Mouse (Mus musculus) c-Kit-positive CD71-positive TER-119-negative erythroid progenitor cells, embryonic 14.5 days (primary cell): ENCODE results near the gene Fancg.

Experiments
- DNase-seq: peaks from one replicate; pipeline ENCODE4 v3.0.0-alpha.2; 2013; ENCODE audit warnings: low read depth

Fancg gene

GRCm38 (mm10) chr4:43033481-43033880 is 23.2 kb upstream of the Fancg start:
- DNase-seq = no peak

- DNase-seq = no peak
These were observed 22.2 kb upstream of the Fancg start for GRCm38 (mm10) chr4:43032501-43032900.

GRCm38 (mm10) chr4:43031237-43031995 is 21.1 kb upstream of the Fancg start, which contains the start of gene Stoml2:
Gene Stoml2 (minus strand): TSS chr4:43031710.
- peak; percentile 90 for DNase-seq

- no peak for DNase-seq
These were observed 20.5 kb upstream of the Fancg start for GRCm38 (mm10) chr4:43030780-43031230.

- DNase-seq = no peak
These were observed 20.0 kb upstream of the Fancg start for GRCm38 (mm10) chr4:43030352-43030751.

GRCm38 (mm10) chr4:43029749-43030148 is 19.4 kb upstream of the Fancg start:
- no peak for DNase-seq

- no peak for DNase-seq
These were observed 18.8 kb upstream of the Fancg start for GRCm38 (mm10) chr4:43029121-43029520.

GRCm38 (mm10) chr4:43025084-43025960 is 15.0 kb upstream of the Fancg start, which contains the start of gene Pigo:
Gene Pigo (minus strand): TSS chr4:43025819.
- peak; percentile 93 for DNase-seq

GRCm38 (mm10) chr4:43024673-43025072 is 14.4 kb upstream of the Fancg start:
- no peak for DNase-seq

- DNase-seq = no peak
These were observed 11.0 kb upstream of the Fancg start for GRCm38 (mm10) chr4:43021341-43021740.

GRCm38 (mm10) chr4:43020876-43021275 is 10.6 kb upstream of the Fancg start:
- no peak for DNase-seq

GRCm38 (mm10) chr4:43019641-43020465 is 9.5 kb upstream of the Fancg start:
- DNase-seq = no peak

- no peak for DNase-seq
These were observed 8.9 kb upstream of the Fancg start for GRCm38 (mm10) chr4:43019176-43019575.

- DNase-seq = no peak
These were observed 7.8 kb upstream of the Fancg start for GRCm38 (mm10) chr4:43018156-43018555.

- DNase-seq = no peak
These were observed 1.8 kb upstream of the Fancg start for GRCm38 (mm10) chr4:43012091-43012490.

- DNase-seq = peak; percentile 47
These were observed 4.5 kb downstream of the Fancg start for GRCm38 (mm10) chr4:43005765-43006164.

- no peak for DNase-seq
These were observed 5.4 kb downstream of the Fancg start for GRCm38 (mm10) chr4:43004951-43005350.

GRCm38 (mm10) chr4:43002756-43003439 is 7.4 kb downstream of the Fancg start:
- no peak for DNase-seq

GRCm38 (mm10) chr4:43001272-43001671 is 9.0 kb downstream of the Fancg start:
- no peak for DNase-seq

GRCm38 (mm10) chr4:43000141-43000986 is 9.9 kb downstream of the Fancg start, which contains the start of gene Vcp:
Gene Vcp (minus strand): TSS chr4:43000507.
- peak; percentile 97 for DNase-seq
